Mouse (Mus musculus) forebrain, embryonic 11.5 days (tissue): ENCODE measurements around the gene Cmip. TPM values are rescaled to one million over a fixed set of nuclear protein-coding genes. Genes with fewer than 3 reads are reported as not detected.

Experiments
- ATAC-seq: fragments of 200-750 bp; cut with Nextera tagmentation; replicated peaks from 2 replicates; pipeline ENCODE4 v1.8.0; 2017; ENCODE audit warnings: moderate TSS enrichment; ENCODE audit not compliant: low FRiP score
- DNase-seq: peaks from one replicate; pipeline ENCODE4 v3.0.0-alpha.2; 2017; ENCODE audit warnings: low spot score
- H3K27ac ChIP-seq: fragments of 300-500 bp; sonication (generic); 2 replicates; pipeline ENCODE4 v1.5.1; 2014; ENCODE audit warnings: low read depth, low read length
- H3K27me3 ChIP-seq: fragments of 300-500 bp; sonication (generic); 2 replicates; pipeline ENCODE4 v1.6.1; 2014; ENCODE audit warnings: mild to moderate bottlenecking, low read length, mixed read lengths; ENCODE audit not compliant: control insufficient read depth, insufficient read depth
- H3K36me3 ChIP-seq: fragments of 300-500 bp; sonication (generic); 2 replicates; pipeline ENCODE4 v1.6.1; 2014; ENCODE audit warnings: mild to moderate bottlenecking, low read length, moderate library complexity, mixed read lengths; ENCODE audit not compliant: control insufficient read depth, insufficient read depth
- H3K4me1 ChIP-seq: fragments of 300-500 bp; sonication (generic); replicated peaks from 2 replicates; pipeline ENCODE4 v1.6.1; 2014; ENCODE audit warnings: low read length, mixed read lengths; ENCODE audit not compliant: control insufficient read depth, insufficient read depth
- H3K4me2 ChIP-seq: fragments of 300-500 bp; sonication (generic); 2 replicates; pipeline ENCODE4 v1.6.1; 2014; ENCODE audit warnings: low read depth, mild to moderate bottlenecking, low read length, moderate library complexity, mixed read lengths; ENCODE audit not compliant: severe bottlenecking
- H3K4me3 ChIP-seq: fragments of 300-500 bp; sonication (generic); 2 replicates; pipeline ENCODE4 v1.5.1; 2014; ENCODE audit warnings: low read depth, low read length
- H3K9ac ChIP-seq: fragments of 300-500 bp; sonication (generic); 2 replicates; pipeline ENCODE4 v1.6.1; 2014; ENCODE audit warnings: low read length
- H3K9me3 ChIP-seq: fragments of 300-500 bp; sonication (generic); 2 replicates; pipeline ENCODE4 v1.6.1; 2016; ENCODE audit warnings: low read length, mixed read lengths; ENCODE audit not compliant: control insufficient read depth
- WGBS: fragments of 180-500 bp; shearing (Covaris S2); extraction: QIAGEN DNeasy Blood & Tissue Kit; methylation state at CpG from one replicate; pipeline ENCODE4 v1.1.7; 2014; 5-methylcytosine and 5-hydroxymethylcytosine counted together
- polyA plus RNA-seq: library from polyadenylated mRNA; unstranded; fragments of >200 nt; fragmentation: Nextera tagmentation; extraction: Ambion mirVana; gene quantifications from 2 replicates; pipeline ENCODE4 v1.2.1, GENCODE M21; 2014

The Cmip gene
- polyA plus RNA-seq, 1 experiment from 2014 or later = 30.5 TPM

DNA sequence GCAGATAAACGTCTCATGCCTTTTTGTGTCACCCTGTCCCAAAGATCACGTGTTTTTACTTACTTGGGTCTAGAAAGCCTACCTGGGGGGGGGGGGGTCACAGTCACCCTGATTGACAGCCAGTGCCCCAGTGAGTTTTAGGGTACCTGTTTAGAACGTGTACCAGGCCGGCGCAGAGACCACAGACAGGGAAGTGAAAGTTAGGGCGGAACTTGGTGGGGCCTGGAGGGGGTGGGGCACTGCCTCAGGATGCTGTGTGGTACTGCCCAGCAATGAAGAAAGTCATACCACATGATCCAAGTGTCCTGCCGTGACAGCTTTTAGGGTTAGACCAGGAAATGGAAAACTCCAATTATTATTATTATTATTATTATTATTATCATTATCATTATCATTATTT, 219.0 kb downstream of the Cmip start:
- no peak overlapping the region for H3K4me3 ChIP-seq
- H3K36me3 ChIP-seq = no peaks in the 10 kb centered on the region
- ATAC-seq = no peak
- no peak overlapping the region for H3K9ac ChIP-seq
- H3K4me1 ChIP-seq = no peaks in the 10 kb centered on the region
- no peaks in the 10 kb centered on the region for H3K27me3 ChIP-seq
- H3K27ac ChIP-seq = no peak overlapping the region
- 86% methylated on average over 7 of the region's 7 CpGs for WGBS
- no peak for DNase-seq
- H3K4me2 ChIP-seq = no peak overlapping the region
- no peaks in the 10 kb centered on the region for H3K9me3 ChIP-seq

- no peaks in the 10 kb centered on the region for H3K9me3 ChIP-seq
- DNase-seq (no peak), ATAC-seq (no peak)
- H3K27ac ChIP-seq = no peak overlapping the region
- no peaks in the 10 kb centered on the region for H3K4me1 ChIP-seq
- H3K36me3 ChIP-seq = no peaks in the 10 kb centered on the region
- H3K4me3 ChIP-seq = no peak overlapping the region
- no peak overlapping the region for H3K9ac ChIP-seq
- no peak overlapping the region for H3K4me2 ChIP-seq
- H3K27me3 ChIP-seq = no peaks in the 10 kb centered on the region
Observed at GRCm38 (mm10) chr8:117478082-117478481, 221.2 kb downstream of the Cmip start.

DNA sequence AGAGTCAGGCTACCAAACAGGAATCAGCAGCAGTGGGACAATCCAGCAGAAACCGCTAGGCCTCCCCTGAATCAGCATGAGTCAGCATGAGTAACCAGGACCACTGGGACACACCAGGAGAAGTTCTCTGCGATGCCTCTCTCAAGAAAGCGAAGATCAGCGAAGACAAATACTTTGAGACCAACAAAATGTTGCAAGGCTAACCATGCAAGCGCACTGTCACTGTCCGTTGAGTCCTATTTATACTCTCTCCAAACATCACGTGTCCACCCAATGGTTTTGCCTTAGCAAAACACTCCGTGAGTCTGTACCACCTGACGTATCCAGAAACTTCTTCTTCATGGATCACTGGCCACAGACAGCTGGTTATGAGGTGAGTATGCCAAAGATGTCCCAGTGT, 223.1 kb downstream of the Cmip start:
- 93% methylated on average over 9 of the region's 9 CpGs for WGBS
- no peaks in the 10 kb centered on the region for H3K4me1 ChIP-seq
- no peak overlapping the region for H3K4me3 ChIP-seq
- no peak overlapping the region for H3K9ac ChIP-seq
- DNase-seq (no peak), ATAC-seq (no peak)
- H3K27me3 ChIP-seq = no peaks in the 10 kb centered on the region
- no peak overlapping the region for H3K4me2 ChIP-seq
- H3K27ac ChIP-seq = no peak overlapping the region
- H3K9me3 ChIP-seq = no peaks in the 10 kb centered on the region
- H3K36me3 ChIP-seq = no peaks in the 10 kb centered on the region

GRCm38 (mm10) chr8:117480516-117480915, 223.7 kb downstream of the Cmip start:
- Histone ChIP-seq H3K9ac (no peak overlapping the region), H3K4me2 (no peak overlapping the region), H3K4me1 (no peaks in the 10 kb centered on the region), H3K4me3 (no peak overlapping the region), H3K9me3 (no peaks in the 10 kb centered on the region), H3K27me3 (no peaks in the 10 kb centered on the region), H3K36me3 (no peaks in the 10 kb centered on the region), H3K27ac (no peak overlapping the region)
- WGBS = 63% methylated on average over 5 of the region's 5 CpGs
- ATAC-seq (no peak), DNase-seq (no peak)

DNA sequence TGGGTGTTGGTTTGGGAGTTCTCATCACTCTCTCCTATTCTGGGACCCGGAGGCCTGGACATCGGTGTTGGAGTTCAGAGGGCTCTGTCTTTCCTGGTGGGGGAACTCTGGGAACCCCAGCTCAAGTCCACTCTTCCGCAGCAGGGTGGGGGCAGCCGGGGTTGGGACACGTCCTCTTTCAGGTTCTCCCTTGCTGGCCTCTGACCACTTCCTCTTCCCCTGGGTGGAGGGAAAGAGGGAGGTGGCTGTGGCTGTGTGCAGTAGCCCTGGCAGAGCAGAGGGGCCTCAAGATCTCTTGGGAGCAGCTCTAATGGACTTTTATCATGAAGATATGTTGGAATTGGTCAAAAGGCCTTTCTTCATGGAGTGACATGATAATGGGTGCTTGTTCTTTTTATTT, 225.0 kb downstream of the Cmip start:
- 86% methylated on average over 5 of the region's 5 CpGs for WGBS
- Histone ChIP-seq H3K4me2 (no peak overlapping the region), H3K9ac (no peak overlapping the region)

DNA sequence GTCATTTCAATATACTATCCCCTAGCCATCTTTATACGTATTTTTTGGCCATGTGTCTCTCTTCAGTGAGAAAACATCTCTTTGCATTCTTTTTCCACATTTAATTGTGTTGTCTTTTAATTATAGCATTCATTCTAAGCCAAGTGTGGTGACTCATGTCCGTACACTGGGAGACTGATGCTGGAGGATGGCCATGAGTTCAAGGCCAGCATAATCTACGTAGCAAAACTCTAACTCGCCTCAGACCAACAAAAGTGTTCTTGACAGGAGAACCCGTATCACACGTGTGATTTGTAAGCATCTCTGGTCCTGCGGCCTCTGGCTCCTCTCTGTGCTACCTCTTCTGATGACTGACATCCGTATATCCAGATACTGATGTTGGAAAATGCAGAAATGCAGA, 227.9 kb downstream of the Cmip start:
- Histone ChIP-seq H3K36me3 (no peaks in the 10 kb centered on the region), H3K9ac (no peak overlapping the region), H3K27ac (no peak overlapping the region), H3K4me2 (no peak overlapping the region), H3K4me1 (no peaks in the 10 kb centered on the region), H3K27me3 (no peaks in the 10 kb centered on the region), H3K4me3 (no peak overlapping the region), H3K9me3 (no peaks in the 10 kb centered on the region)
- ATAC-seq (no peak), DNase-seq (no peak)
- WGBS = 87% methylated on average over 8 of the region's 8 CpGs

More for the DNA sequence above, 225.0 kb downstream of the Cmip start:
- Histone ChIP-seq H3K4me3 (no peak overlapping the region), H3K27me3 (no peaks in the 10 kb centered on the region), H3K36me3 (no peaks in the 10 kb centered on the region), H3K4me1 (no peaks in the 10 kb centered on the region), H3K27ac (no peak overlapping the region), H3K9me3 (no peaks in the 10 kb centered on the region)
- ATAC-seq (no peak), DNase-seq (no peak)

DNA sequence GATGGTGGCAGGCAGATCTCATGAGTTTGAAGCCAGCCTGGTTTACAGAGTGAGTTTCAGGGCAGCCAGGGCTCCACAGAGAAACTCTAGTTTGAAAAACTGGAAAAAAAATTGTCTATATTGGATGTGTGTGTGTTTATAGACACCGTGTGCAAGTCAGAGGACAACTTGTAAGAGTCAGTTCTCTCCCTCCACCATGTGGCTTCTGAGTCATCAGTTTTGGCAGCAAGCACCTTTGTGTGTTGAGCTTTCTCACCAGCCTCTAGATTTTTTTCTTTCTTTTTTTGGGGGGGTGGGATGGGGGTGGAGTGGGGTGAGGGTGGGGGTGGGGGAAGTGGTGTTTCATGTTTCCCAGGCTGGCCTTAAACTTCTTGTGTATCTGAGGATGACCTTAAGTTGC, 228.5 kb downstream of the Cmip start:
- Histone ChIP-seq H3K27ac (no peak overlapping the region), H3K4me3 (no peak overlapping the region), H3K27me3 (no peaks in the 10 kb centered on the region), H3K36me3 (no peaks in the 10 kb centered on the region), H3K4me1 (no peaks in the 10 kb centered on the region), H3K9ac (no peak overlapping the region), H3K4me2 (no peak overlapping the region), H3K9me3 (no peaks in the 10 kb centered on the region)
- 76% methylated on average over 1 of the region's 1 CpGs for WGBS
- no peak for ATAC-seq
- DNase-seq = no peak

DNA sequence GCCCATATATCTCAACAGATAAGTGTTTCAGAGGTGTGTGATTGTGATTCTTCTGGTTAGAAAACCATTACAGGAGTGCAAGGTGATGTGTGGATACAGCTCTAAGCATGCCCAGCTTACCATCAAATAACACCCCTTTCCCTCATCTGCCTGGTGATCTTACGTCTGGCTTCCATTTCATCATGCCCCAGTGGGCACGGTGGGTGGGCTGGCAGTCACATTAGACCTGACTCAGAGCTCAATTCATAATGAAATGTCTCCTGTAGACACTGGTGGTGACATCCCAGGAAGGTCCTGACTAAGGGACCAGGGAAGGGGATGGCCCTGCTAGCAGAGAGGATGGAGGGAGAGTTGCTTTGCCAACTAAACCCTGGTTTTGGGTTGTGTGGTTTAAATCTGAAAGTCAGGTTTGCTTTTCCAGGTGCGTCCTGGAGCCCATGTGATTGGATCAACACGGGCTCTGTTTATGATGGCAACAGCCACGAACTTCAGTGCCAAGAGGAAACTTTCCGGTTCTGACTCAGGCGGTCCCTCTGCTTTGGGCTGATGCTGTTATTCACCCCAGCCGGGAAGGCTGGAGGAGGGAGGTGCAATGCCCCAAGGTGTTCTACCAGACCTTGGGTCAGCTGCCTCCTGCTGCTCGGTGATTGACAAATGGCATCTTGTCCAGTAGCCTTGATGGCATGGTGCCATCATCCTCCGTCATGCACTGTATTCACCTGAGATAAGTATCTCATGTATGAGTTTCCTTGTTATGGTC, 231.6 kb downstream of the Cmip start:
- Histone ChIP-seq H3K4me3 (no peak overlapping the region), H3K4me2 (no peak overlapping the region), H3K27ac (no peak overlapping the region), H3K36me3 (no peaks in the 10 kb centered on the region), H3K9ac (no peak overlapping the region), H3K4me1 (no peaks in the 10 kb centered on the region), H3K9me3 (no peaks in the 10 kb centered on the region), H3K27me3 (no peaks in the 10 kb centered on the region)
- no peak for ATAC-seq
- 80% methylated on average over 10 of the region's 10 CpGs for WGBS
- no peak for DNase-seq

- Histone ChIP-seq H3K27me3 (peaks cover 4% of the 10 kb centered on the region), H3K4me3 (no peak overlapping the region), H3K9ac (no peak overlapping the region), H3K4me1 (peaks cover 3% of the 10 kb centered on the region; the same call in 1 of the 2 replicates), H3K9me3 (no peaks in the 10 kb centered on the region), H3K4me2 (no peak overlapping the region), H3K36me3 (no peaks in the 10 kb centered on the region), H3K27ac (no peak overlapping the region)
- 13% methylated on average over 9 of the region's 9 CpGs for WGBS
- DNase-seq = no peak
- no peak for ATAC-seq
Observed at GRCm38 (mm10) chr8:117493543-117493942, 236.7 kb downstream of the Cmip start.
